Mouse (Mus musculus) embryo, embryonic 11.5 days (tissue): ENCODE data around the gene Trpc7.

Experiments
- DNase-seq: peaks from one replicate; pipeline ENCODE4 v3.0.0-alpha.2; 2012; ENCODE audit warnings: low read depth, low spot score

Gene Trpc7

GRCm38 (mm10) chr13:56790683-56791082 lies 105.1 kb downstream of the Trpc7 start:
- DNase-seq, result no peak

- DNase-seq, result no peak
These were observed 113.2 kb downstream of the Trpc7 start for GRCm38 (mm10) chr13:56782621-56783020.

DNA sequence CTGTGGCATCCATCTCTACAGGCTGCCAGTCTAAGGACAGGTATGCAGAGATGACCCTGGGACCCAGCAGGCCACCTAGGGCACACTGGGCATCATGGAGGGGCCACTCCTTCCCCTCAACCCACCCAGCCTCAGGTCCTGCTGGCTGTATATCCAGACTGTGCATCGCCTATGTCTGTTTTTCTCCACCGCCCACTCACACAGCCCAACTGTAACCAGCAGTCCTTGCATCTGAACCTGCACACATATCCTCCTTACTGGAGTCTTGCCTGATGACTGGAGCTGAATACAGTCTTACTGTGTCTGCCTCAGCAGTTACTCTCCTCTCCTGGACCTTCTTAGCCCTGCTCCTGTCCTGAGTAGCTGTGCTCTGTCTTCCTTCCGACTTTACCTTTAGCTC lies 114.1 kb downstream of the Trpc7 start:
- no peak for DNase-seq

- no peak for DNase-seq
These were observed 114.9 kb downstream of the Trpc7 start for GRCm38 (mm10) chr13:56780746-56781469.

DNA sequence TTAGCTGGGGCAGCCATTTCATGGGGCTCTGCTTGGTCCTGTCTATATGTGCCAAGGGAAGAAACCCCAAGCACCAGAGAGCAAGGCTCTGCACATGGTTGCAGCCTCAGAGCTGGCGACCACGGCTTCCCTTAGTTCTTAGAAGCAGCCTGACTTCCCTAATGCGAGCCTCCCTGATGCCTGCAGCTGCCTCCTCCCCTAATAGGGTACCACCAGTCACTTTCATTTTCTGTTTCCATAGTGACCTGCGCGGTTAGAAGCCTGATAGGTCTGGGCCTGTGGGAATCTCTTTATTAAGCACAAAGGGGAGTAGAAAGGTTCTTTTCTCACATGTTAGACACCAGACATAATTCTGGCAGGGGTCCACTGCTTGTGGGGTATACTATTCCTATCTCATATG lies 121.5 kb downstream of the Trpc7 start:
- DNase-seq, result no peak

DNA sequence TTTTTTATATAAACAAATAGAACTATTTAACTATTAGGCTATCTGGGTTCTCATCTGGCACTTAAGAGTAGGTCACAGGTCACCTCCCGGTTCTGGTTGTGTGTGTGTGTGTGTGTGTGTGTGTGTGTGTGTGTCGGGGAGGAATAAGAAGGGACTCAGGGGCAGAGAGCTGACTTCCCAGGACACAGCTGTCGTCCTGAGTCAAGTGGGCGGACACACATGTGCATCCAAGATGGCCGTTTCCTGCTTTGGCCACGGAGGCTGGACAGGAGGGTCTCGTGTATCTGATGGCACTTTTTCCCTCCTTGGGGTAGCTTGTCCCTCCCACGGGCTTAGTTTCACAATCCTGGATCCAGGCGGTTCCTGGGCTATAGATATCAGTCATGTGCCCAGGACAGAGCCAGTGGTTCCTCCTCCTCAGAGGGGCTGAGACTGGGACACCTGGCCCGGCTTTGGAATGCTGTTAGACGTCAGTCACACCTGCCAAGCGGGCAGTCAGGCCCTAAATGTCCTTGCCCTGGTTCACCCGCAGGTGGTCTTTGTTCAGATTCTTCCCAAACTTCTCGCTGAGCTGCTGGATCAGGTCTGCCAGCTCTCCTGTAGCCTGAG lies 122.4 kb downstream of the Trpc7 start:
- no peak for DNase-seq

- no peak for DNase-seq
These were observed 123.2 kb downstream of the Trpc7 start for GRCm38 (mm10) chr13:56772592-56772991.

GRCm38 (mm10) chr13:56770786-56771185 lies 125.0 kb downstream of the Trpc7 start:
- no peak for DNase-seq

GRCm38 (mm10) chr13:56770136-56770578 lies 125.6 kb downstream of the Trpc7 start:
- DNase-seq, result no peak

DNA sequence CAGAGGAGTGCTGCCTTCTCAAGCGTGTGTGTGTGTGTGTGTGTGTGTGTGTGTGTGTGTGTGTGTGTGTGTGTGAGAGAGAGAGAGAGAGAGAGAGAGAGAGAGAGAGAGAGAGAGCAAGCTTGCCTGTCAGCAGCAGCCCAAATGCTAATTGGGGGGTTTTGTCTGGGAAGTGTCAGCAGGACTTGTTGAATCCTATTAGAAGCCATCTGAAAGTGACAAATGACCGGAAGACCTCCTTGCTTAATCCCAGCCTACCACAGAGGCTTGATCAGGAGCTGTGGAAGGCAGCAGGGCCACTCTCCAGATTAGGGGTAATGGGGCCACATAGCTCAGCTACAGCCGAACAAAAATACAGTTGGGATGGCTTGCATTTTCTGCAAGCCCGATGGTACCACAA lies 126.4 kb downstream of the Trpc7 start:
- DNase-seq, result no peak

DNA sequence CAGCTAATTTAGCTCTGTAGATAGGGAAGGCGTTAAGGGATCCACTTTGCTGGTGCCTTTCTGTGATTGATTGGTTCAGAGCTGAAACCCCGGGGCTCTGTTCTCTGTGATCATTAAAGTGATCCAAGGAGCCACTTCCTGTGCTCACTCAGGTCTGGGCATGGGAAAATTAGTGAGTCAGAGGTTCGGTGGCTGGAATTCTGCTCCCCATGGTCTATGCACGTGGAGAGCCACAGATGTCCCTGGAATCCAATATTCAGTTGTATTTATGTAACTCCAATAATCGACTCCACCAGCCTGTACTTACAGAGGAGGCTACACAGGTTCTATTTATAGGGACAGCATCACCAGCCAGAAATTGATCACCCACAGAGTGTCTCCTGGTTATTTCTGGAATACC lies 129.6 kb downstream of the Trpc7 start:
- DNase-seq, result no peak

GRCm38 (mm10) chr13:56765284-56766032 lies 130.3 kb downstream of the Trpc7 start:
- DNase-seq, result no peak

DNA sequence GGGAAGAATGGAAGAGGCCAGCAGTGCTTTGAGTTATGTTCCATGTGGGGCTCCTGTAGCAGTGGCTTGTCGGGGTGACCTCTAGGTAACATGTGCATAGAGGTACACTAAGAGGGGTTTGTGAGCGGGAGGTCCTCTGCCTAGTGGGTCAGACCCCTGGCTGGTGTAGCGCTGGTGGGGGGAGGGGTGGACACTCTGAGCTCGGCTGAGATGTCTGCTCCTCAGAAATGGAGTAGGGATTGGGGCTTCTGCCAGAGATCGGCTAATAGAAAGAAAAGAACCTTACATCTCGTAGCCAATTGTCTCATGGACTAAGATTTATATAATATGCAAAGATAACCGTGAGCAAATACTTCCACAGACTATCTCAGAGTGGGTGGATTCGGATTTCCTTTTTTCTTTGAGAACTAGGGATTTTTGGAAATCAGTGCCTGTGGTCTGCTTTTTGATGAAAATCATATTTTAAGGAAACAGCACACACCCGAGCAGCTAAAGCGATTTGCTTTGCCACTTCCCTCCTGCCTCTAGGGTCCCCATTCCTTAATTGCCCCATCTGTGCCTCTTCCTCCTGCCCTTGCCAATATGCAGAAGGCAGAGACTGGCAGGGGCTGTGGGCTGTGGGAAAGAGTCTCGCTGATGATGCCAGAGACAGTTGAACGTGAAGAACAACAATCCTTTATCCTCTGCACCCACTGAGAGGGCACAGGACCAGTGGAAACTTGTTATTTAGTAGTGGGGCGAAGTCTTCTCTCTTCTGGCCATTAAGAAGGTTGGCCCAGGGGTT lies 133.2 kb downstream of the Trpc7 start:
- no peak for DNase-seq

- peak; percentile 75 for DNase-seq
These were observed 137.3 kb downstream of the Trpc7 start for GRCm38 (mm10) chr13:56758492-56758891.

GRCm38 (mm10) chr13:56757201-56757600 lies 138.6 kb downstream of the Trpc7 start:
- no peak for DNase-seq

GRCm38 (mm10) chr13:56755871-56756270 lies 139.9 kb downstream of the Trpc7 start:
- no peak for DNase-seq

DNA sequence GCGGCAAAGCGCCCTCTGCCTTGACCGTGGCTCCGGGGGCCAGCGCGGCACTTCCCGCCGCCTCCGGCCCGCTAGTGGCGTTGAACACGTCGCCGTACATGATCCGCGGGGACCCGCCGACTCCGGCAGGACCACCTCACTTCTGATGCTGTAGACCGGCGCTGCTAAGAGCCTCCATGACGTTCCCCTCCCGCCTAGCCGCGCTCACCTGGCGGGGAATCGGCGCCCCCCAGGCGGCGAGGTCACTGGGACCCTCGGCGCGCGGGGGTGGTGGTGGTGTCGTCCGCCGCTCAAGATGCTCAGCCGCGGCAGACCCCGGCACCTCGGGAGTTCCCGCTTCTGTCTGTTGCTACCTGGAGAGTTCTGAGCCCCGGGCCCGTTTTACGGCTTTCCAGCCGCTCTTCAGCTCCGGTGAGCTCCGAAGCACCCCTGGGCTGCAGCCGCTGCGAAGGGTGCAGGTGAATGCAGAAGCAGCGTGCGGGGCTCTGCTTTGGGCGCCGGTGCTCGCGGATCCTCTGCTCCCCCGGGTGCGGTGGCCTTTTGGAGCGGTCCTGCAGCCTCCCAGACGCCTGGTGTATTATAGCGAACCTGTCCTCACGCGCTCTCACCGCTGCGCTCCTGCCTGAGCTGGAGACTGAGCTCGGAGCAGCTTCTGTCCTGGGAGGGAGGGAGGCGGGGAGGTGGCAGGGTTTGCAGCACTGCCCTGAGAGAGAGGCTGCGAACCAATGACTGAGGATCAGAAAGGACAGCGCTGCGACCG lies 142.4 kb downstream of the Trpc7 start, which contains the start of gene Gm45623:
TSS of gene Gm45623 (minus strand) at position 636 of the 760 bp plus-strand sequence.
- no peak for DNase-seq

DNA sequence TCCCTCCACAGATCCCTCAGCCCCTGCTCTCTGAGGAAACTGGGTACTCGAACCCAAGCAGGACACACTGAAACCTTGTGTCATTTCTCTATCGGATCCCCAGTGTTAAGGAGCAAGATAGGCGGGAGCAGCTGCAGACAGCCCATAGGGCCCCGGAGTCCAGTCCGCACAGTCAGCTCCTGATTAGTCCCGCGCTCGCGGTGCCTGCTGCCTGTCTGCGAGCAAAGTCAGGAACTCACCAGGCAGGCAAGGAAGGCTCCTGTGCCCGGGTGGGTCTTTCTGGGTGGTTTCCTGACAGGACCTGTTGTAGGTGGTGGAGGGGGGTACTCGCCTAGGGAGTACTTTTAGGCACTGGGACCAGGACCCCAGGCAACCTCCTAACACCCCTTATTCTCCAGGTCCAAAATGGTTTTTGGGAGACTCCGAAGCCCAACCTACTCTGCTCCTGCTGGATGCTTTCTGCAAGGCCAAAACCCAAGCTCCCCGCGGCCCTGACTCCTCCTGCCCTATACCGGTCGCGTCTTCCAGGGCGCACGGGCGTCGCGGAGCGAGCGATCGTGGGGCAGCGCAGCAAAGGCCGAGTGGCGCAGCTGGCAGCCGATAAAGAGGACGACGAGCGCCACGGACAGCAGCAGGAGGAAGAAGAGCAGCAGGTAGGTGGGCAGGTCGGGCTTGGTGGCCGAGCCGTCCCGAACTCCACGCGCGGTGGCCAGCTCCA lies 143.2 kb downstream of the Trpc7 start:
- no peak for DNase-seq

DNA sequence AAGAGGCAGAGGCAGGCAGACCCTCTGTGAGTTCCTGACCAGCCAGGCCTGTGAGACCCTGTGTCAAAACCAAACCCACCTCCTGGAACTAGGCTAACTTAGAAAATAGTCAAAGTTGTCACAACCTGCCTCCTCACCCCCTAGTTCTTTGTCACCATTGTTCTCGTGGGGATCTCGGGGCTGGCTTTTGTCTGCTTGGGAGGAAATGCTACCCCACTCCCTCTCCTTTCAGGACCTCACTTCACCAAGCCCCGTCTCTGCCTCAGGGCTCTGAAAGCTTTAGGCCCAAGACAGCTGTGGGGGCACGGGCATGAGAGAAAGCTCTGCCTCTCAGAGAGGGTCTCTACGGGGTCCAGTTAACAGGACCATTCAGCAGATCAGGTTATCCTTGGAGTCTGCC lies 144.0 kb downstream of the Trpc7 start:
- no peak for DNase-seq

GRCm38 (mm10) chr13:56749377-56749776 lies 146.4 kb downstream of the Trpc7 start:
- no peak for DNase-seq
